Mouse (Mus musculus) mouse embryonic stem cell (cell line): ENCODE results near the gene Mapkapk2.

ENCODE experiments used
- in situ Hi-C, 2 experiments: fragments of 300-500 bp; cut with MboI; formaldehyde crosslinking; loops; 1 replicate in 1 of 2; 3 replicates in 1 of 2; pipeline ENCODE4 v1.14.3; 2019 to 2020; ENCODE audit warnings: low sequenced_read_pairs in 2 of 2, low pct_unique_long_range_greater_than_20kb in 1 of 2, mixed read lengths in 1 of 2; ENCODE audit not compliant: unreplicated experiment in 1 of 2

The Mapkapk2 gene

GRCm38 (mm10) chr1:131086907-131087306 lies 10.7 kb downstream of the Mapkapk2 start:
- in situ Hi-C loops = no loop called here

- in situ Hi-C loops = no loop called here
These were observed 11.5 kb downstream of the Mapkapk2 start for GRCm38 (mm10) chr1:131085957-131086739.

DNA sequence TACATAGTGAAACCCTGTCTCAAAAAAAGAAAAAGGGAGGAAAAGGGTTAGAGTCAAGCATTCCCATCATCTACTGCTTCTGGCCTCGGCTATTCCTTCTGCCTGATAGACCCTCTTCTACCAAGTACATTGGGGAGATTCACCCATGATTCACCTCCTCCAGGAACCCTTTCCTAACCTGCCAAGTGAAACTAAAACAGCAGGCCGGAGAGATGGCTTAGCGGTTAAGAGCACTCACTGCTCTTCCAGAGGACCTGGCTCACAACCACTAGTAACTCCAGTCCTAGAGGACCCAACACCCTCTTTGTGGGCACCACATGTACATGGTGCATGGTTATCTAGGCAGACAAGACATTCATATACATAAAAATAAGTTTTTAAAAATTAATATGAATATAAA lies 12.4 kb downstream of the Mapkapk2 start:
- in situ Hi-C loops = no loop called here

GRCm38 (mm10) chr1:131084289-131084688 lies 13.3 kb downstream of the Mapkapk2 start:
- in situ Hi-C loops = no loop called here

GRCm38 (mm10) chr1:131083609-131084008 lies 14.0 kb downstream of the Mapkapk2 start:
- in situ Hi-C loops = no loop called here

GRCm38 (mm10) chr1:131083122-131083521 lies 14.5 kb downstream of the Mapkapk2 start:
- in situ Hi-C loops = no loop called here

DNA sequence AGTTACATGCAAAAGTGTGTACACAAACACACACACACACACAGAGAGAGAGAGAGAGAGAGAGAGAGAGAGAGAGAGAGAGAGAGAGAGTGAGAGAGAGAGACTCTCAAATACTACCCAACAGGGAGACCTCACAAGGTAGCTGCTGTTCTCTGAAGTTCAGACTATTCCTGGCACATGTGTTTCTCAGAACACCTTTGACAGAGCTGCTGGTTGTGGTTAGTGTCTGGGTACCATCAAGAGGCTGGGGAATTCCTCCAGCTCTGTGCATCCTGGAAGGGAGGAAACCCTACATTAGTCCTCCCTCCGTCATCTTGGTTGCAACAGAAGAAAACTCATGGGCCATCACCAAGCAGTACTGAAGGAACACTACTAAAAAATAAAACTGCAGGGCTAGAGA lies 16.9 kb downstream of the Mapkapk2 start:
- in situ Hi-C loops = no loop called here

DNA sequence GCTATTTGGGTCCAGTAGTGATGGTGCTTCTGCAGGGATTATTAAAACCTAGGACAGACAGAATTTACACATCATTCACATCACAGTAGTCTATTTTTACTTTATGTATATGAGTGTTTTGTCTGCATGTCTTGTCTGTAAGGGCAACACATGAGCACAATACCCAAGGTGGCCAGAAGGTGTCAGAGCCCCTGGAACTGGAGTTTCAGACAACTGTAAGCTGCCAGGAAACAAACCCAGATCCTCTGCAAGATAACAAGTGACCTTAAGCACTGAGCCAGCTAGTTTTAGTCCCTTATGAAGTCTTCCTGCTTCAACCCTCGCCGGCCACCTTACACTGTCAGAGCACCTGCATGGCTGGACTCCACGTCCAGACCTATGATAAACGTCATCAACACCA lies 17.9 kb downstream of the Mapkapk2 start:
- in situ Hi-C loops = no loop called here

DNA sequence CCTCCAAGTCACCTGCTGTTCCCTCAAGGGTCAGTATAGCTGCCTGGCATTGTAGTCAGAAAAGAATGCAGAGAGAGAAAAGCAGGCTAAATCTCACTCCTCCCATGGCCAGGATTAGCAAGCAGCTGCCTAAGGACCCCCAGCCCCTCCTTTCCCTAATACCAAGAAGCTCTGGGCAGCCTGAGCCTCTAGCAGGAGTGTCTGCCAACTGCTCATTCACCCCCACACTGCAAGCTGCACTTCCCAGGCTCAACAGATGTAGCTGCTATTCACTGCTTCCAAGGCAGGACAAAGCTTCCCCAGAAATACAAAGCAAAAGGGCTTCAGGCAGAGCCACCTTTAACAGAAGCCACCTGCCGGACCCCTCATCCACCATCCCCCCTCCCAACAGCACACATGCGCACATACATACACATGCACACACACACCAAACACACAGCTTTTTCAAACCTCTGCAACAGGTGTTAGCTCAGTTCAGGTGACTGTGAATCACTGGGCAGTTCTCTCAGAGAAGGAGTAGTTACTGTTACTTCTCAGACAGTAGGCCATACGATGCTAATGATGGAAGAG lies 18.8 kb downstream of the Mapkapk2 start:
- in situ Hi-C loops = no loop called here

DNA sequence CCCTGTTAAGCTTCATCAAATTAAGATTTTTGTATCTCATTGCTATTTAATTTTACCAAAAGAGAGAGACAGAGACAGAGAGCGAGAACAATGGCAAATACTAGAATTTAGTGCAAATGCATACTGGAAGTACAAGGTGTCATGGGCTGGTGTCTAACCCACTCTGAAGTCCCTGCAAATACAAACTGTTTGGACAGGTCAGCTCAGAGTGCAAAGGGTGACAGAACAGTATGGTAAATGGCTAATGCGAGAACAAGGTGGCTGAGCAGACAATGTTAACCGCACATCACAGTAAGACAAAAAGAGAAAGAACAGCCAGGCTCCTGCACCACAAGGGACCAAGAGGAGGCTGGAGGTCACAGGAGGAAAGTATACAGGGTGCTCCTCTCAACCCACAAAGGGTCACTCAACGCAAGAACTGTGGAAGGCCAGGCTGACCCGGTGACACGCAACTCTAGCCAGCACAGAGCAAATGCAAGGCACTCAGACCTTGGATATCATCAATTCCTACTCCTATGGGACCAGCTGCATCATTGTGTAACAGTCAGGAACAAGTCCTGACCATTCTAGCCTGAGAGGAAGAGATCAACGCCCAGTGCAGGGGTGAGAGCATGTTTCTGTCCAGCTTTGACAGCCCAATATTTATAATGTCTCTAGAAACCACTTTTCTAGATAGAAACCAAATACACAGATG lies 22.4 kb downstream of the Mapkapk2 start:
- in situ Hi-C loops = no loop called here

DNA sequence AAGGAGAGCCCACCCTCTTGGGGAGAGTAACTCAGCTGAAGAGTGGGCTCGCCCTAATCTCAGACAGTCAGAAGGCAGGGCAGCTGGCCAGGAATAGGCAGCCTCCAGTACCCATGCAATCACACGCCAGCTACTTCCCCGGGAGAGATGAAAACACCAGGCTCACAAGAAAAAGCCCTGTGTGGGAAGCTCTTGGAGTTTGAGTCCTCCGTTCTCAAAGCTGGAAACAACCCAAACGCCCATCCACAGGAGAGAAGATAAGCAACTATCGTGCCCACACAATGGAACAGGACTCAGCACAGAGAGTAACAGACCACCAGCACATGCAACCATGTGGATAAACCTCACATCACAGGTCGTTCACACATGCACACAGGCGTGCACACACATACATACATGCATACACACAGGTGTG lies 23.1 kb downstream of the Mapkapk2 start:
- in situ Hi-C loops = no loop called here

- in situ Hi-C loops = no loop called here
These were observed 25.1 kb downstream of the Mapkapk2 start for GRCm38 (mm10) chr1:131072376-131072990.

DNA sequence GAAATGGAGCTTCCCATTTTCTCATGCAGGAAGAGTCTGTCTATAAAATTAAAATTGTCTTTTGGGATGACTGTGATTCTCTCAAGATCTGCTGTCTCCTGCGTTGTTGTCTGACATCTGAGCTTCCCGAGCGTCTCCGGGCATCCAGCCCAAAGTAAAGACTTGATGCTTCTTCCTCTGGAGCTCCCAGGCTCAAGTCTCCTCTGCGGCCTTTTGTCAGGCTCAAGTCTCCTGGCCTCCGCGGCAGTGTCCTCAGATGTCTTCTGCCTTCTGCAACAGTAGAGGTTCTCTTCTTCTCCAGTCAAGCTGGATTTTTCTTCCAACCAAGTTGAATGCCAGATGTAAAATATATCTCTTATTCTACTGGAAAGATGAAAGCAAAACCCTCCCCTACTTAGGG lies 28.6 kb downstream of the Mapkapk2 start:
- in situ Hi-C loops = no loop called here

DNA sequence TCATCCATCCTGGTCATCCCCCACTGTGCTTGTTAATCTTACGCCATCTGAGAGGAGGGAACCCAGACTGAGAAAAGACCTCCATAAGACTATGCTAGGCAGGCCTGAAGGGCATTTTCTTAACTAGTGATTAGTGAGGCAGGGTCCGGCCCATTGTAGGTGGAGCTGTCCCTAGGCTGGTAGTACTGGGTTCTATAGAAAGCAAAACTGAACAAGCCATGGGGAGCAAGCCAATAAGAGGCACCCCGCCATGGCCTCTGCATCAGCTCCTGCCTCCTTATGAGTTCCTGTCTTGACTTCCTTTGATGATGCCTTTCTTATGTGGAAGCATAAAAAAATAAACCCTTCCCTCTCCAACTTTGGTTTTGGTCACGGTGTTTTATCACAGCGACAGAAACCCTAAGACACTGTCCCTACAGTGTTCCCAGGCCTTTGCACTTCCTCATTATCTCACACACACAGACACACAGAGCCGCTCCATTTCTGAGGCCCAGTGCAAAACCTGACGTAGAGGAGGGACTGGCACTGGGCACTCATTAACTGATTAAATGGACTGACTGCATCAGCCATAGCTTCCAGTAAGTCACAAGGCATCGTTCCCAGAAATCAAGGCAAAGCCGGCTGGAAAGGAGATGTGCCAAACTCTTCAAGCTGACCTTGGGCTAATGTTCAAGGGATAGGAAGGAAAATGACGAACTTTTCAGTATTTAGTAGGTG lies 29.5 kb downstream of the Mapkapk2 start:
- in situ Hi-C loops = no loop called here

- in situ Hi-C loops = no loop called here
These were observed 33.4 kb downstream of the Mapkapk2 start for GRCm38 (mm10) chr1:131064202-131064601.

DNA sequence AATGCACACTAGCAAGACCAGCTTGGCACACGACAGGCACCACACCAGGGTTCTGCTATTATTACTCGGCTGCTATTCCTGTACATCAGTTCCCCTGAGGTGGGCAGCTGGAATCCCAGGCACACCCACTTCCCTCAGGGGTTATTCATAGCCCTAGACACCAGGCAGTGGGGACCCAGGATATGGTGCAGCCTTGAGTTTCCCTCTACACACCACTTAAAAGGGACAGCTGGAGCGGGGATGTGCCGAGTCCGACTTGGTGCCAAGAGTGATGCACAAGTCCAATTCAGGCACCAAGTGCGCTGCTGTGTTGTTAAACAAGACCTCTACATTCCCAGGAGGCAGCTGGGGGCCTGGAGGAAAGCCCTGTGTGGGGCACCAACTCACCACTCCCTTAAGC lies 34.8 kb downstream of the Mapkapk2 start:
- in situ Hi-C loops = no loop called here

DNA sequence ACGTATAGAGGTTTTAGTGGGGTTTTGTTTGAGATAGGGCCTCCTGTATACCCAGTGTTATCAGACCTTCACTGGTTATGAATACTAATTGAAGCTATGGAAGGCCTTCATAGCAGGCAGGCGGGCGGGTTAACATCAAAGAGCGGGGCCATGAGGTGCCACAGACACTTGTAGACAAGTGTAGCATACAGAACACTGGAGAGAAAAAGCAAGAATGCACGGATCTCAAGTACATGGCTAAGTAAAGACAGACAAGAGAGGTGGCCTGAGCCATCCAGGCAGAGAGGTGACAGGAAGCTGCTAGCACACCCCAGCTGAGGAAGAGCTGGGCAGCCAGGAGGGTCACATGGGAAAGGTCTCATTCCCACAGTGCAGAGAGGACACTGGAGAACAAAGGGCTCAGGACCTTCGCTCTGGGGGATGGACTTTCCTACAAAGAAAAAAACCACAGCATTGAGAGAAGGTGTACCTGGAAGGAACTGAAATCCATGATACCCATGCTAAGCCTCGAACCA lies 35.8 kb downstream of the Mapkapk2 start:
- in situ Hi-C loops = no loop called here
